Mouse (Mus musculus): ENCODE data around the gene Csrp3. TPM values are rescaled to one million over a fixed set of nuclear protein-coding genes. Genes with fewer than 3 reads are reported as not detected.

Gene Csrp3
- total and polyA plus RNA-seq, 3 experiments = 0.17 to 0.81 TPM; not detected in 1

GRCm38 (mm10) chr7:48860948-48861347, 13.1 kb upstream of the Csrp3 start:
- Histone ChIP-seq H3K27me3 (ENCODE audit: control insufficient read depth in 1 of 2, insufficient read depth in 2 of 2, low read length in 2 of 2) (no peaks in the 10 kb centered on the region), H3K4me1 (ENCODE audit: control insufficient read depth in 1 of 2, insufficient read depth in 2 of 2, low read length in 2 of 2) (peaks cover 58 to 64% of the 10 kb centered on the region in 2 experiments), H3K36me3 (ENCODE audit: control insufficient read depth in 1 of 2, insufficient read depth in 2 of 2, low read length in 2 of 2) (peaks cover 0 to 65% of the 10 kb centered on the region in 2 experiments; a peak in 3 of 4 replicates), H3K9ac (ENCODE audit: control insufficient read depth, low read depth, low read length, poor library complexity, severe bottlenecking) (no peak overlapping the region), H3K4me3 (ENCODE audit: control insufficient read depth in 1 of 2, insufficient read depth in 1 of 2, low read depth in 2 of 2, low read length in 2 of 2) (no peak overlapping the region), H3K79me2 (ENCODE audit: control insufficient read depth, insufficient read depth, low read length, poor library complexity) (no peaks in the 10 kb centered on the region), H3K9me3 (replicated peaks; ENCODE audit: insufficient read depth, low read length) (no peaks in the 10 kb centered on the region), H3K27ac (ENCODE audit: control insufficient read depth, low read depth, low read length) (no peak overlapping the region)
- TF ChIP-seq UBTF (IDR thresholded peaks at IDR 0.05; ENCODE audit: borderline replicate concordance, insufficient read depth, low read depth, low read length) (no peak), SMC3 (IDR thresholded peaks at IDR 0.05; ENCODE audit: low read depth, low read length) (no peak), ETS1 (IDR thresholded peaks at IDR 0.05; ENCODE audit: low read depth, low read length) (no peak), BHLHE40 (IDR thresholded peaks at IDR 0.05; ENCODE audit: borderline replicate concordance, low read depth, low read length) (no peak), ZKSCAN1 (IDR thresholded peaks at IDR 0.05; ENCODE audit: low read depth, low read length) (no peak), RAD21 (IDR thresholded peaks at IDR 0.05; ENCODE audit: low read depth, low read length) (no peak), TCF12 (IDR thresholded peaks at IDR 0.05; ENCODE audit: low read depth, low read length) (no peak), POLR2A (IDR thresholded peaks at IDR 0.05; ENCODE audit: control insufficient read depth in 1 of 2, insufficient read depth in 1 of 2, low read depth in 1 of 2, low read length in 2 of 2, poor library complexity in 1 of 2) (no peak), POLR2AphosphoS5 (IDR thresholded peaks at IDR 0.05; ENCODE audit: borderline replicate concordance, low read depth, low read length) (no peak), CTCF (IDR thresholded peaks at IDR 0.05 in 2 of 3, conservative IDR thresholded peaks at IDR 0.05 in 1 of 3; ENCODE audit: control insufficient read depth in 1 of 3, insufficient read depth in 1 of 3, low read depth in 2 of 3, low read length in 3 of 3, poor library complexity in 1 of 3, severe bottlenecking in 1 of 3) (no peak), MXI1 (IDR thresholded peaks at IDR 0.05; ENCODE audit: low read depth, low read length) (no peak), ZMIZ1 (IDR thresholded peaks at IDR 0.05; ENCODE audit: low read depth, low read length) (no peak), JUND (IDR thresholded peaks at IDR 0.05; ENCODE audit: low read depth, low read length) (no peak), USF1 (IDR thresholded peaks at IDR 0.05; ENCODE audit: low read depth, low read length) (no peak), MYB (IDR thresholded peaks at IDR 0.05; ENCODE audit: low read depth, low read length) (no peak), MEF2A (IDR thresholded peaks at IDR 0.05; ENCODE audit: extremely low read depth, insufficient replicate concordance, low read depth, low read length, poor library complexity, severe bottlenecking) (no peak)
- no peak for DNase-seq (ENCODE audit: low read depth, low spot score)

DNA sequence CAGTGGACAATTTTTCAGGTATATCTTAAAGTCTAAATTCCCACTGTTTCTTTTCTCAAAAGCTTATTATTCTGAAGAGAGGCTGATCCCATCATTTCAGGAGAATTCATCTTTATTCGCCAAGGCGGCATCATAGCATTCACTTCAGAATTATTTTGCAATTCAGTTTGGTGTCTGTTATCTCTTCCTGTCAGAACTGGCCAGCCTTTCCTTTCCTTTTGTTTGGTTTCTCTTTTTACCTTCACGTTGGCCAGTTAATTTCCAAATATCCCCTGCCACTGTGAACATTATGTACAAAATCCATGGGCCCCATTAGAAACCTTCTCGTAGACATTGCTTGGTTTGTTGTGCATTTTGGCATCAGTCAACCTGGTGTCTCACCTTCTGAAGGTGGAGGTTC, 11.5 kb upstream of the Csrp3 start:
- no peaks in the 10 kb centered on the region for H3K79me2 ChIP-seq (ENCODE audit: control insufficient read depth, insufficient read depth, low read length, poor library complexity)
- peaks cover 44 to 50% of the 10 kb centered on the region in 2 experiments for H3K4me1 ChIP-seq (ENCODE audit: control insufficient read depth in 1 of 2, insufficient read depth in 2 of 2, low read length in 2 of 2)
- DNase-seq (ENCODE audit: low read depth, low spot score) = peak; percentile 56
- no peaks in the 10 kb centered on the region for H3K9me3 ChIP-seq (replicated peaks; ENCODE audit: insufficient read depth, low read length)
- no peaks in the 10 kb centered on the region for H3K27me3 ChIP-seq (ENCODE audit: control insufficient read depth in 1 of 2, insufficient read depth in 2 of 2, low read length in 2 of 2)
- H3K9ac ChIP-seq (ENCODE audit: control insufficient read depth, low read depth, low read length, poor library complexity, severe bottlenecking) = peak overlapping the region; percentile 31; the same call in 1 of the 2 replicates
- peak overlapping the region; percentile 82 for H3K27ac ChIP-seq (ENCODE audit: control insufficient read depth, low read depth, low read length)
- H3K4me3 ChIP-seq (ENCODE audit: control insufficient read depth in 1 of 2, insufficient read depth in 1 of 2, low read depth in 2 of 2, low read length in 2 of 2) = peak overlapping the region in 1 of 2 experiments; percentile 31; a peak in 2 of 4 replicates
- peaks cover 0 to 49% of the 10 kb centered on the region in 2 experiments; a peak in 2 of 4 replicates for H3K36me3 ChIP-seq (ENCODE audit: control insufficient read depth in 1 of 2, insufficient read depth in 2 of 2, low read length in 2 of 2)
- TF ChIP-seq SIN3A (IDR thresholded peaks at IDR 0.05; ENCODE audit: low read length) = peak; percentile 55
- TF ChIP-seq CHD2 (IDR thresholded peaks at IDR 0.05; ENCODE audit: low read length) = no peak
- TF ChIP-seq ZKSCAN1 (IDR thresholded peaks at IDR 0.05; ENCODE audit: low read depth, low read length) = no peak
- no peak for TF ChIP-seq HCFC1 (IDR thresholded peaks at IDR 0.05; ENCODE audit: low read depth, low read length)
- no peak for TF ChIP-seq GABPA (IDR thresholded peaks at IDR 0.05; ENCODE audit: low read depth, low read length)
- TF ChIP-seq NRF1 (IDR thresholded peaks at IDR 0.05; ENCODE audit: insufficient read depth, low read depth, low read length, poor library complexity, severe bottlenecking) = no peak
- no peak for TF ChIP-seq E2F4 (IDR thresholded peaks at IDR 0.05; ENCODE audit: borderline replicate concordance, low read depth, low read length)
- no peak for TF ChIP-seq USF2 (IDR thresholded peaks at IDR 0.05; ENCODE audit: borderline replicate concordance in 1 of 2, insufficient read depth in 1 of 2, low read depth in 1 of 2, low read length in 2 of 2)
- TF ChIP-seq POLR2AphosphoS5 (IDR thresholded peaks at IDR 0.05; ENCODE audit: borderline replicate concordance, low read depth, low read length) = no peak
- TF ChIP-seq ZMIZ1 (IDR thresholded peaks at IDR 0.05; ENCODE audit: low read depth, low read length) = no peak
- TF ChIP-seq TAL1 (IDR thresholded peaks at IDR 0.05; ENCODE audit: low read length) = peak; percentile 84
- TF ChIP-seq RAD21 (IDR thresholded peaks at IDR 0.05; ENCODE audit: low read depth, low read length) = no peak
- no peak for TF ChIP-seq ZC3H11A (IDR thresholded peaks at IDR 0.05; ENCODE audit: low read depth, low read length)
- TF ChIP-seq ETS1 (IDR thresholded peaks at IDR 0.05; ENCODE audit: low read depth, low read length) = peak; percentile 53; the same call in 1 of the 2 replicates
- TF ChIP-seq MYB (IDR thresholded peaks at IDR 0.05; ENCODE audit: low read depth, low read length) = peak; percentile 62
- TF ChIP-seq KAT2A (conservative IDR thresholded peaks at IDR 0.05; ENCODE audit: low read depth, low read length) = no peak
- peak; percentile 31; the same call in 1 of the 2 replicates for TF ChIP-seq MAZ (IDR thresholded peaks at IDR 0.05; ENCODE audit: low read depth, low read length)
- TF ChIP-seq MAFK (IDR thresholded peaks at IDR 0.05; ENCODE audit: borderline replicate concordance, low read depth, low read length) = 0 out of 2 replicates have a peak, but pooled peaks have one; percentile 48
- TF ChIP-seq ZNF384 (IDR thresholded peaks at IDR 0.05; ENCODE audit: low read depth, low read length) = no peak
- TF ChIP-seq CTCF (IDR thresholded peaks at IDR 0.05 in 2 of 3, conservative IDR thresholded peaks at IDR 0.05 in 1 of 3; ENCODE audit: control insufficient read depth in 1 of 3, insufficient read depth in 1 of 3, low read depth in 2 of 3, low read length in 3 of 3, poor library complexity in 1 of 3, severe bottlenecking in 1 of 3) = no peak
